In the genomic region with DNA sequence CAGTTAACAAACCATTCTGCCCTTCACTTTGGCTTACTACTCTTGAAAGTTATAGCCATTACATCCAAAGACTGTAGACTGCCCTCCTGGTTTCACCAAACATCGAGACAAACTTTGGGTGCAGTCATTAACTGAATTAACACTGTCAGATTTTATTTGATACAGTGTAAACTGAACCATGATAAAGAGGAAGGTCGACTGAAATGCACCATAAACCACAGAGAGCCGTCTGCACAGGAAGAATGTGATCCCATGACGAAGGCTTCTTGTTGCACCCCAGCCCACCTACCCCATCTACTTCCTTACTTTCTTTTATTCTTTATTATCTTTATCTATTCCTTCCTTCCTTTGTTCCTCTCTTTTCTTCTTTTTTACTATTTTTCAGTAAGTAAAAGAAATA, we compare ENCODE assay signal across 19 mouse cellular contexts.
DNase-seq lines count a peak whose midpoint lies in the region; ATAC-seq lines count a peak whose summit lies in the region.
"Had no signal": no experiment of that assay in that cellular context is flagged by ENCODE, and none has a peak within 500 bp of the region (broad histone marks: within the 10 kb centered on the region; RNA-seq: fewer than 3 reads in every experiment).

No protein-coding gene starts in this region.

- WGBS in forebrain, embryonic 10.5 days: 85% methylated on average over 4 of the region's 4 CpGs

- no peak for DNase-seq in lung, adult 18-20 months
- no peak for DNase-seq in forebrain, embryonic 10.5 days (ENCODE audit: extremely low spot score, low spot score)
- DNase-seq: adrenal gland, adult 2 months; adrenal gland, postnatal 10 days; adrenal gland, postnatal 25 days; cerebellum, adult 11 months; cerebellum, adult 18-20 months; cerebellum, adult 8-10 months; cerebellum, adult 9-11 months; cerebellum, postnatal 14 days; cerebellum, postnatal 36 days had no signal

- H3K27ac ChIP-seq in forebrain, embryonic 10.5 days: no peak overlapping the region
- H3K27ac ChIP-seq: embryonic facial prominence, embryonic 10.5 days; embryonic facial prominence, embryonic 12.5 days; forebrain, embryonic 12.5 days had no signal

- H3K36me3 ChIP-seq in forebrain, embryonic 10.5 days (replicated peaks): no peaks in the 10 kb centered on the region
- H3K36me3 ChIP-seq: embryonic facial prominence, embryonic 10.5 days; embryonic facial prominence, embryonic 12.5 days; forebrain, embryonic 12.5 days had no signal

- no peaks in the 10 kb centered on the region for H3K27me3 ChIP-seq in forebrain, embryonic 10.5 days (ENCODE audit: poor library complexity, severe bottlenecking)
- H3K27me3 ChIP-seq: embryonic facial prominence, embryonic 12.5 days; forebrain, embryonic 12.5 days had no signal

- H3K9me3 ChIP-seq in forebrain, embryonic 10.5 days: no peaks in the 10 kb centered on the region
- H3K9me3 ChIP-seq: embryonic facial prominence, embryonic 10.5 days; embryonic facial prominence, embryonic 12.5 days; forebrain, embryonic 12.5 days had no signal

- H3K4me3 ChIP-seq in forebrain, embryonic 10.5 days: no peak overlapping the region
- H3K4me3 ChIP-seq: embryonic facial prominence, embryonic 10.5 days; embryonic facial prominence, embryonic 12.5 days; forebrain, embryonic 12.5 days had no signal

- peak; percentile 60; the same call in 1 of the 2 replicates for ATAC-seq in common myeloid progenitor, adult 5-6 weeks (replicated peaks; ENCODE audit: low read depth, poor library complexity, severe bottlenecking)
- peak; percentile 56 for ATAC-seq in granulocyte monocyte progenitor cell, adult 5-6 weeks (replicated peaks; ENCODE audit: poor library complexity, severe bottlenecking)
- peak; percentile 64 for ATAC-seq in megakaryocyte progenitor cell, adult 5-6 weeks (replicated peaks; ENCODE audit: poor library complexity)
- ATAC-seq: forebrain, embryonic 14.5 days; forebrain, embryonic 16.5 days had no signal

- H3K4me1 ChIP-seq in forebrain, embryonic 10.5 days: peaks cover 3% of the 10 kb centered on the region; the same call in 1 of the 2 replicates
- H3K4me1 ChIP-seq: embryonic facial prominence, embryonic 10.5 days; embryonic facial prominence, embryonic 12.5 days had no signal
